Mouse (Mus musculus) thymus, adult 2 months (tissue): Measurements from ENCODE around the gene U2af1l4.

Source experiments
- CTCF ChIP-seq: fragments of 200-500 bp; IDR thresholded peaks from 2 replicates; pipeline ENCODE4 v1.5.1; 2012; ENCODE audit warnings: mild to moderate bottlenecking, control low read depth, low read length, moderate library complexity, borderline replicate concordance; ENCODE audit not compliant: control insufficient read depth, poor library complexity, insufficient read depth; ENCODE audit errors: extremely low read depth
- POLR2A ChIP-seq: fragments of 200-500 bp; IDR thresholded peaks from 2 replicates; pipeline ENCODE4 v1.6.1; 2012; ENCODE audit warnings: mild to moderate bottlenecking, low read length, control low read depth, moderate library complexity; ENCODE audit not compliant: control insufficient read depth, poor library complexity, insufficient read depth; ENCODE audit errors: extremely low read depth

DNA sequence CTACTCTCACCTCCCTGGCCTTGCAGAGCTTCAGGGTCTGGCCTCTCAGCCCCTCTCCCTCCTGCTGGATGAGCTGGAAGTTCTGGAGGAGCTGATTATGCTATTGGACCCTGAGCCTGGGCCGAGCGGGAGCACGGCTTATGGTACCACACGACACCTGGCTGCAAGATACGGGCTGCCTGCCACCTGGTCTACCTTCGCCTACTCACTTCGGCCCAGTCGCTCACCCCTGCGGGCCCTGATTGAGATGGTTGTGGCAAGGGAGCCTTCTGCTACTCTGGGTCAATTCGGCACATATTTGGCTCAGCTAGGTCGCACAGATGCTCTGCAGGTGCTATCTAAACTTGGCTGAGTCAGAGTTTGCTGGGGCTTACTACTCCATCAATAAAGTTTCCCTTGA lies 4.5 kb downstream of the U2af1l4 start:
- TF ChIP-seq CTCF, result no peak
- no peak for TF ChIP-seq POLR2A
